Mouse (Mus musculus) brain, adult 2 months (tissue): ENCODE measurements at regions not wholly inside any gene's neighbourhood (a gene's known extent, or its start where the extent isn't known, plus 50 kb on each side); places are given as distances from the start of the nearest gene placed in this dataset.
A peak's percentile ranks its signal among the peaks of the same experiment; 100 is the strongest.

ENCODE experiments used
- DNase-seq: peaks from one replicate; pipeline ENCODE4 v3.0.0; 2011; ENCODE audit warnings: low read depth, low spot score

GRCm38 (mm10) chr2:169351547-169351946 lies 236.0 kb downstream of the Gm11011 start:
- DNase-seq: no peak

- no peak for DNase-seq
Observed at GRCm38 (mm10) chr2:169346107-169346506, 241.4 kb downstream of the Gm11011 start.

GRCm38 (mm10) chr2:169319521-169319920 lies 268.0 kb downstream of the Gm11011 start:
- DNase-seq: peak; percentile 89

GRCm38 (mm10) chr2:169314396-169314930 lies 273.1 kb downstream of the Gm11011 start:
- DNase-seq: peak; percentile 19

- DNase-seq: no peak
Observed at GRCm38 (mm10) chr2:169311821-169312220, 275.7 kb downstream of the Gm11011 start.

GRCm38 (mm10) chr2:169311356-169311755 lies 276.2 kb downstream of the Gm11011 start:
- DNase-seq: peak; percentile 41

- DNase-seq: no peak
Observed at GRCm38 (mm10) chr2:169304360-169304759, 283.2 kb downstream of the Gm11011 start.

- DNase-seq: no peak
Observed at GRCm38 (mm10) chr2:169300966-169301365, 286.6 kb downstream of the Gm11011 start.

GRCm38 (mm10) chr2:169300411-169300810 lies 287.1 kb downstream of the Gm11011 start:
- peak; percentile 81 for DNase-seq

GRCm38 (mm10) chr2:169297841-169298627 lies 289.5 kb downstream of the Gm11011 start:
- no peak for DNase-seq

GRCm38 (mm10) chr2:169297226-169297625 lies 290.3 kb downstream of the Gm11011 start:
- no peak for DNase-seq

- DNase-seq: no peak
Observed at GRCm38 (mm10) chr2:169293351-169293750, 294.2 kb downstream of the Gm11011 start.

- DNase-seq: no peak
Observed at GRCm38 (mm10) chr2:169288891-169289605, 298.5 kb downstream of the Gm11011 start.

- DNase-seq: no peak
Observed at GRCm38 (mm10) chr2:169286701-169287100, 300.8 kb downstream of the Gm11011 start.

- DNase-seq: no peak
Observed at GRCm38 (mm10) chr2:169282508-169283117, 304.9 kb downstream of the Gm11011 start.

GRCm38 (mm10) chr2:169275371-169275770 lies 312.2 kb downstream of the Gm11011 start:
- no peak for DNase-seq

- DNase-seq: no peak
Observed at GRCm38 (mm10) chr2:169274101-169274500, 313.4 kb downstream of the Gm11011 start.

- DNase-seq: no peak
Observed at GRCm38 (mm10) chr2:169272622-169273021, 314.9 kb downstream of the Gm11011 start.

GRCm38 (mm10) chr2:169272018-169272417 lies 315.5 kb downstream of the Gm11011 start:
- no peak for DNase-seq

GRCm38 (mm10) chr2:169260636-169261035 lies 305.2 kb upstream of the Zfp64 start:
- DNase-seq: peak; percentile 81

GRCm38 (mm10) chr2:169244572-169244971 lies 289.2 kb upstream of the Zfp64 start:
- peak; percentile 15 for DNase-seq

- DNase-seq: no peak
Observed at GRCm38 (mm10) chr2:169243981-169244380, 288.6 kb upstream of the Zfp64 start.
